Mouse (Mus musculus): Measurements from ENCODE around the gene Enah. TPM values are rescaled to one million over a fixed set of nuclear protein-coding genes. Genes with fewer than 3 reads are reported as not detected.

The Enah gene
- polyA plus RNA-seq, 1 experiment from 2014 or later, result 27.7 TPM

- Histone ChIP-seq H3K4me3 (no peak overlapping the region), H3K4me1 (peaks cover 17% of the 10 kb centered on the region), H3K27ac (no peak overlapping the region), H3K27me3 (ENCODE audit: poor library complexity, severe bottlenecking) (no peaks in the 10 kb centered on the region), H3K9me3 (no peaks in the 10 kb centered on the region), H3K36me3 (replicated peaks) (no peaks in the 10 kb centered on the region)
- DNase-seq (ENCODE audit: extremely low spot score, low spot score), result no peak
- WGBS, result 92% methylated on average over 7 of the region's 7 CpGs
Observed at GRCm38 (mm10) chr1:182049813-182050212, 30.0 kb upstream of the Enah start.

GRCm38 (mm10) chr1:182048101-182048500 is 28.3 kb upstream of the Enah start:
- 82% methylated on average over 4 of the region's 4 CpGs for WGBS
- Histone ChIP-seq H3K27me3 (ENCODE audit: poor library complexity, severe bottlenecking) (no peaks in the 10 kb centered on the region), H3K36me3 (replicated peaks) (no peaks in the 10 kb centered on the region), H3K9me3 (no peaks in the 10 kb centered on the region), H3K27ac (no peak overlapping the region), H3K4me3 (no peak overlapping the region), H3K4me1 (peaks cover 17% of the 10 kb centered on the region)
- DNase-seq (ENCODE audit: extremely low spot score, low spot score), result no peak

- no peak overlapping the region for H3K27ac ChIP-seq
- WGBS, result 87% methylated on average over 3 of the region's 3 CpGs
Observed at GRCm38 (mm10) chr1:182047016-182047690, 27.4 kb upstream of the Enah start.

GRCm38 (mm10) chr1:182045208-182045607 is 25.4 kb upstream of the Enah start:
- Histone ChIP-seq H3K27me3 (ENCODE audit: poor library complexity, severe bottlenecking) (no peaks in the 10 kb centered on the region), H3K4me3 (no peak overlapping the region), H3K4me1 (peaks cover 13% of the 10 kb centered on the region), H3K9me3 (no peaks in the 10 kb centered on the region), H3K27ac (0 out of 2 replicates have a peak overlapping the region, but pooled peaks have one; percentile 35), H3K36me3 (replicated peaks) (no peaks in the 10 kb centered on the region)
- no peak for DNase-seq (ENCODE audit: extremely low spot score, low spot score)
- 81% methylated on average over 4 of the region's 4 CpGs for WGBS

More at GRCm38 (mm10) chr1:182047016-182047690, 27.4 kb upstream of the Enah start:
- Histone ChIP-seq H3K36me3 (replicated peaks) (no peaks in the 10 kb centered on the region), H3K27me3 (ENCODE audit: poor library complexity, severe bottlenecking) (no peaks in the 10 kb centered on the region), H3K9me3 (no peaks in the 10 kb centered on the region), H3K4me1 (peaks cover 13% of the 10 kb centered on the region), H3K4me3 (no peak overlapping the region)
- DNase-seq (ENCODE audit: extremely low spot score, low spot score), result no peak

GRCm38 (mm10) chr1:182040538-182040937 is 20.7 kb upstream of the Enah start:
- no peaks in the 10 kb centered on the region for H3K9me3 ChIP-seq
- no peak for DNase-seq (ENCODE audit: extremely low spot score, low spot score)
- H3K4me1 ChIP-seq, result peaks cover 11% of the 10 kb centered on the region
- no peak overlapping the region for H3K27ac ChIP-seq
- no peaks in the 10 kb centered on the region for H3K36me3 ChIP-seq (replicated peaks)
- WGBS, result 91% methylated on average over 3 of the region's 3 CpGs
- no peak overlapping the region for H3K4me3 ChIP-seq
- no peaks in the 10 kb centered on the region for H3K27me3 ChIP-seq (ENCODE audit: poor library complexity, severe bottlenecking)

GRCm38 (mm10) chr1:182031757-182032156 is 12.0 kb upstream of the Enah start:
- H3K4me1 ChIP-seq, result peaks cover 20% of the 10 kb centered on the region
- H3K36me3 ChIP-seq (replicated peaks), result no peaks in the 10 kb centered on the region
- no peaks in the 10 kb centered on the region for H3K9me3 ChIP-seq
- H3K27ac ChIP-seq, result no peak overlapping the region
- no peak for DNase-seq (ENCODE audit: extremely low spot score, low spot score)
- no peak overlapping the region for H3K4me3 ChIP-seq
- H3K27me3 ChIP-seq (ENCODE audit: poor library complexity, severe bottlenecking), result no peaks in the 10 kb centered on the region

GRCm38 (mm10) chr1:182031066-182031465 is 11.3 kb upstream of the Enah start:
- no peak overlapping the region for H3K27ac ChIP-seq
- WGBS, result 86% methylated on average over 6 of the region's 6 CpGs
- H3K4me1 ChIP-seq, result peaks cover 23% of the 10 kb centered on the region
- no peak for DNase-seq (ENCODE audit: extremely low spot score, low spot score)
- H3K27me3 ChIP-seq (ENCODE audit: poor library complexity, severe bottlenecking), result no peaks in the 10 kb centered on the region
- no peaks in the 10 kb centered on the region for H3K36me3 ChIP-seq (replicated peaks)
- H3K4me3 ChIP-seq, result no peak overlapping the region
- H3K9me3 ChIP-seq, result no peaks in the 10 kb centered on the region

- H3K4me1 ChIP-seq, result peaks cover 30% of the 10 kb centered on the region
- no peaks in the 10 kb centered on the region for H3K36me3 ChIP-seq (replicated peaks)
- 71% methylated on average over 5 of the region's 5 CpGs for WGBS
- H3K9me3 ChIP-seq, result no peaks in the 10 kb centered on the region
- H3K27ac ChIP-seq, result no peak overlapping the region
- no peak for DNase-seq (ENCODE audit: extremely low spot score, low spot score)
- H3K4me3 ChIP-seq, result no peak overlapping the region
- no peaks in the 10 kb centered on the region for H3K27me3 ChIP-seq (ENCODE audit: poor library complexity, severe bottlenecking)
Observed at GRCm38 (mm10) chr1:182029989-182030649, 10.3 kb upstream of the Enah start.

GRCm38 (mm10) chr1:182028231-182029210 is 8.7 kb upstream of the Enah start:
- no peak overlapping the region for H3K27ac ChIP-seq
- H3K9me3 ChIP-seq, result no peaks in the 10 kb centered on the region
- no peak overlapping the region for H3K4me3 ChIP-seq
- no peaks in the 10 kb centered on the region for H3K27me3 ChIP-seq (ENCODE audit: poor library complexity, severe bottlenecking)
- DNase-seq (ENCODE audit: extremely low spot score, low spot score), result no peak
- H3K4me1 ChIP-seq, result peaks cover 24% of the 10 kb centered on the region
- no peaks in the 10 kb centered on the region for H3K36me3 ChIP-seq (replicated peaks)
- 88% methylated on average over 25 of the region's 25 CpGs for WGBS

GRCm38 (mm10) chr1:182027426-182027979 is 7.7 kb upstream of the Enah start:
- Histone ChIP-seq H3K4me1 (peaks cover 24% of the 10 kb centered on the region), H3K36me3 (replicated peaks) (no peaks in the 10 kb centered on the region), H3K27ac (no peak overlapping the region; the same call in 1 of the 2 replicates), H3K9me3 (no peaks in the 10 kb centered on the region), H3K27me3 (ENCODE audit: poor library complexity, severe bottlenecking) (no peaks in the 10 kb centered on the region), H3K4me3 (no peak overlapping the region)
- WGBS, result 57% methylated on average over 9 of the region's 9 CpGs
- DNase-seq (ENCODE audit: extremely low spot score, low spot score), result no peak

- Histone ChIP-seq H3K36me3 (replicated peaks) (no peaks in the 10 kb centered on the region), H3K27ac (no peak overlapping the region), H3K4me3 (no peak overlapping the region), H3K27me3 (ENCODE audit: poor library complexity, severe bottlenecking) (0 out of 2 replicates have a peak, but pooled peaks cover 5% of the 10 kb centered on the region), H3K4me1 (peaks cover 24% of the 10 kb centered on the region), H3K9me3 (no peaks in the 10 kb centered on the region)
- WGBS, result 92% methylated on average over 5 of the region's 5 CpGs
- DNase-seq (ENCODE audit: extremely low spot score, low spot score), result no peak
Observed at GRCm38 (mm10) chr1:182026821-182027220, 7.0 kb upstream of the Enah start.

GRCm38 (mm10) chr1:182026120-182026519 is 6.3 kb upstream of the Enah start:
- 0 out of 2 replicates have a peak, but pooled peaks cover 10% of the 10 kb centered on the region for H3K27me3 ChIP-seq (ENCODE audit: poor library complexity, severe bottlenecking)
- no peaks in the 10 kb centered on the region for H3K9me3 ChIP-seq
- no peak for DNase-seq (ENCODE audit: extremely low spot score, low spot score)
- no peak overlapping the region for H3K27ac ChIP-seq
- H3K4me3 ChIP-seq, result no peak overlapping the region
- 83% methylated on average over 7 of the region's 7 CpGs for WGBS
- H3K36me3 ChIP-seq (replicated peaks), result no peaks in the 10 kb centered on the region
- H3K4me1 ChIP-seq, result peaks cover 31% of the 10 kb centered on the region
